Mouse (Mus musculus): ENCODE measurements around the gene Gm49403.

DNA sequence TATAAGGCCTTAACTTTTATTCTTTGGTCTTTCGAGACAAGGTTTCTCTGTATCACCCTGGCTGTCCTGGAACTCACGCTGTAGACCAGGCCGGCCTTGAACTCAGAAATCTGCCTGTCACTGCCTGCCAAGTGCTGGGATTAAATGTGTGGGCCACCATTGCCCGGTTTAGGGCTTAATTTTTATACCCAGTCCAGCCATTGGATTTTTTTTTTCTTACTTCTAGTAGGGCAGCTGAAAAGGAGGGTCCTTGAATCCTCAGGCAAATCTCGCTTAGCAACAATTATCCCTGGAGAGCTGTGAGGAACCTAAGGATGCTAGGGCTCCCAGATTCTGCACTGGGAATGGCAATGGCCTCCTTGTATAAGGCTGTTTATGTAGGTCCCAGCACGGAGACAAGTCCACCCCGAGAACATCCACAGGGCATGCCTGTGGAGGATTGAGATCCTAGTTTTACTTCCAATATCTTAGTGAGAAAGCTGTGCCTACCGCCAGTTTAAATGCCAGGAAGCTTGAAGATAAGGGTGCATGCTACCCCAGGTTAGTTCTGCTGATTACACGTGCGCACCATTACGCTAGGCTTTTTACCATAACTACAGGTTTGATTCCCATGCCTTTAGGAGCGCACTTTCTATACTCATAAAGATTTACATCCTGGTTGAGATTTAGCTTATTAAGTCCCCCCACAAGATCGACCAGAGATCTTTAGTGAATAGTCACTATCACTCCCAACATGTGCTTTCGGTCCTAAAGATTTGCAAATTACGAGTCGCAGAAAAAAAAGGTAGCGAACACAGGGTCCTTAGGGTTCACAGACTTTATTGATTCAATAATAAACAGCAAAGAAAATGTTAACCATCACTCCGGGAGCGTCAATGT, 4.1 kb downstream of the Gm49403 start:
- no peak for TF ChIP-seq CTCF (IDR thresholded peaks at IDR 0.05; ENCODE audit: extremely low read depth, insufficient read depth, insufficient read length, insufficient replicate concordance)
- TF ChIP-seq POLR2A (IDR thresholded peaks at IDR 0.05; ENCODE audit: low read depth, low read length) = no peak
